Mouse (Mus musculus): Measurements from ENCODE around the gene Tmem56.

DNA sequence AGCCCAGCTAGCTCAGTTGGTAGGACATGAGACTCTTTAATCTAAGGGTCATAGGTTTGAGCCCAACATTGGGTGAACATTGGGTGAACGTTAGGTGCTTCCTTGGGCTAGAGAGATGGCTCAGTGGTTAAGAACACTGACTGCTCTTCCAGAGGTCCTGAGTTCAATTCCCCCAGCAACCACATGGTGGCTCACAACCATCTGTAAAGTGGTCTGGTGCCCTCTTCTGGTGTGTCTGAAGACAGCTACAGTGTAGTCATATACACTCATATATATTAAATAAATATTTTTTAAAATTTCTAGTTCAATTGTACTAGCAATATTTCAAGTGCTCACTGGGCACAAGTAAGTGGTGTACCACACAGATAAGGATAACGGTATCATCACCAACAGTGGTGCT, 4.3 kb upstream of the Tmem56 start:
- TF ChIP-seq MAX (IDR thresholded peaks at IDR 0.05; ENCODE audit: low read length) (no peak), ZMIZ1 (IDR thresholded peaks at IDR 0.05; ENCODE audit: low read depth, low read length) (no peak)
